Mouse (Mus musculus) ES-Bruce4 (cell line): ENCODE measurements around the gene Zfp398.

Source experiments
- CTCF ChIP-seq: IDR thresholded peaks from one replicate; pipeline ENCODE4 v1.8.1; 2011; ENCODE audit warnings: low read depth, low read length
- EP300 ChIP-seq: IDR thresholded peaks from 2 replicates; pipeline ENCODE4 v1.6.1; 2011; ENCODE audit warnings: low read depth, low read length; ENCODE audit not compliant: insufficient read depth
- POLR2A ChIP-seq: IDR thresholded peaks from one replicate; pipeline ENCODE4 v1.8.1; 2011; ENCODE audit warnings: low read length; ENCODE audit not compliant: insufficient read depth

DNA sequence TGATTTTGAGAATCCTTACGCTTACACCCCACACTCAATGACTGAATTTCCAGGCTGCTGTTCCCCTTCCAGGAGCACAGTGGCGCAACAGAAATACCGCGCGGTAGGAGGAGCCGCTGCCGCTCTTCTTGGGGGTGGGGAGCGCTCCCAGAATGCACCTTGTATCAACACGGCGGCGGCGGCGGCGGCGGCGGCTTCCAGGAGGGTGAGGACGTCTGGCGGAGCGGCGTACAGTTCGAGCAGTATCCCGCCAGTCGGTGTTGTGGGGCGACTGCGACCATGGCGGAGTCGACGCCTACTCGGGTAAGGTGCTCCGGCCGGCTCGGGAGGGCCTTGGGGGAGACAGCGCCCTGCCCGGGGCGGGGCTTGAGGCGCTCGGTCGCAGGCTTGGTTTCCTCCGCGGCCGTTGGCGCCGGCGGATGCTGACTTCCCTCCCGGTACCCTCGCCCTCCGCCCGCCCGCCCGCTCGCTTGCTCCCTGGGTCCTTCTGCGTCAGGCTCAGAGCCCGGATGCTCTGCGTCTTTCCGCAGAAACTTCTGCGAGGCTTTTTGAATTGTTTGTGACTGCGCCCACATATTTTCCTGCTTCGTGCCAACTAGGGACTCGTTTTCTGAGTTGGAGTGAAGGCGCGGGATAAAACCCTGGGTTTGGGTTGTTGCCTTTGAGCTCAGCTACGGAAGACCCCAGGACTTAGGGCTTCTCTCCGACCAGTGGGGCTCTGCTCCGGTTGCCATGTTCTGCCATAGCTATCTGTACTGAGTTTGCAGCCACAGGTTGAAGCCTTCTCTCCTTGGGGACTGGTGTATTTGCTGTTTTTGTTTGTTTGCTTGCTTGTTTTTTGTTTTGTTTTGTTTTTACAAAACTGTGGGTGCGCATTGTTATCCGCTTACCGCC is 85.2 kb downstream of the Zfp398 start, which contains the start of gene Zfp212:
- TF ChIP-seq POLR2A = no peak
- TF ChIP-seq EP300 = no peak
- peak; percentile 29 for TF ChIP-seq CTCF
